Mouse (Mus musculus): Measurements from ENCODE around the gene Exoc6b. TPM values are rescaled to one million over a fixed set of nuclear protein-coding genes. Genes with fewer than 3 reads are reported as not detected.
"Not testable (repeated sequence)": the region's sequence is repeated elsewhere in the genome, so short reads cannot be mapped to it uniquely, and the experiment has no call there.

The Exoc6b gene
- total and polyA plus RNA-seq, 2 experiments from 2014 or later = 36.2 to 38.1 TPM

DNA sequence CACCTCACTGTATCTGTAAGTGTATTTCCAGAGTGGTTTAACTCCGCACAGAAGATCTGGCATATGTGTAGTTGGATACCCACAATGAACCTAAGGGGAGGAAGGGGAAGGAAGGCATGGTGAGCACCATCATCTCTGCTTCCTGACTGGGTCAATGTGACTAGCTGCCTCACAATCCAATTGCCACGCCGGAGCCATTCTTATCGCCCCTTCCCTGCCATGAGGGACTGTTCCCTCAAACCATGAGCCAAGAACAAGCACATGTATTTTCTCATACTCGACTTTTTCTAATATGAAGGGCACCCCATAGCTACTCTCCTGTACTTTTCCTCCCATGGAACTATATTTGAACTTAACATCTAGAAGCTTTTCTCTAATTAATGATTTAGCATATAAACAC is 440.5 kb downstream of the Exoc6b start:
- no peak overlapping the region for H3K9ac ChIP-seq (replicated peaks; ENCODE audit: low read length)
- no peak for TF ChIP-seq CTCF (IDR thresholded peaks at IDR 0.05; ENCODE audit: low read depth)
- no peak overlapping the region for H3K4me3 ChIP-seq (ENCODE audit: low read length)
- H3K4me2 ChIP-seq (ENCODE audit: low read depth, low read length) = no peak overlapping the region
- no peak overlapping the region for H3K27ac ChIP-seq
- no peaks in the 10 kb centered on the region for H3K27me3 ChIP-seq (ENCODE audit: insufficient read depth, low read length)
- ATAC-seq (no peak), DNase-seq (ENCODE audit: low spot score) (no peak)
- no peaks in the 10 kb centered on the region for H3K4me1 ChIP-seq (ENCODE audit: insufficient read depth, low read length)
- 92% methylated on average over 5 of the region's 5 CpGs for WGBS
- H3K9me3 ChIP-seq (ENCODE audit: low read length) = no peaks in the 10 kb centered on the region
- H3K36me3 ChIP-seq (ENCODE audit: insufficient read depth, low read length) = no peaks in the 10 kb centered on the region

DNA sequence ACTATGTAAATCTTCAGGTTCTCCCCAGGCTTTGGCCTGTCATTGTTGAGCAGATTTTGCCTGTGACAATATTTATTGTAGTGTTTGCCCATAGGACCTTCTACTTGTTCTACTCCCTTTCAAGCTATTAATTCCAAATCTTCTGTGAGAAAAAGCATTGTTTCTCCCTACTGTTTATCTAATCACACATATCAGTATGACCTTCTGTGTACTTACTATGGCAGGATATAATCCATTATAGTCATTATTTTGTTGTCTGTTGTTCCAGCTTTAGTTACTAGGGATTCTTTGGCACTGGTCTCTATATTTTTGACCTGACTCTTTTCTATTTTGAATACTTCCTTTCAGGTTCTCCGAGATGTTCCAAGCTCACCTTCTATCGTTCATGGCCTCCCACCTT is 442.9 kb downstream of the Exoc6b start:
- TF ChIP-seq CTCF (IDR thresholded peaks at IDR 0.05; ENCODE audit: low read depth) = no peak
- Histone ChIP-seq H3K9me3 (ENCODE audit: low read length) (no peaks in the 10 kb centered on the region), H3K27me3 (ENCODE audit: insufficient read depth, low read length) (no peaks in the 10 kb centered on the region), H3K9ac (replicated peaks; ENCODE audit: low read length) (no peak overlapping the region), H3K4me1 (ENCODE audit: insufficient read depth, low read length) (no peaks in the 10 kb centered on the region), H3K4me2 (ENCODE audit: low read depth, low read length) (no peak overlapping the region), H3K4me3 (ENCODE audit: low read length) (no peak overlapping the region), H3K27ac (no peak overlapping the region), H3K36me3 (ENCODE audit: insufficient read depth, low read length) (no peaks in the 10 kb centered on the region; the same call in 1 of the 2 replicates)
- ATAC-seq (no peak), DNase-seq (ENCODE audit: low spot score) (no peak)
- WGBS = 97% methylated on average over 2 of the region's 2 CpGs

DNA sequence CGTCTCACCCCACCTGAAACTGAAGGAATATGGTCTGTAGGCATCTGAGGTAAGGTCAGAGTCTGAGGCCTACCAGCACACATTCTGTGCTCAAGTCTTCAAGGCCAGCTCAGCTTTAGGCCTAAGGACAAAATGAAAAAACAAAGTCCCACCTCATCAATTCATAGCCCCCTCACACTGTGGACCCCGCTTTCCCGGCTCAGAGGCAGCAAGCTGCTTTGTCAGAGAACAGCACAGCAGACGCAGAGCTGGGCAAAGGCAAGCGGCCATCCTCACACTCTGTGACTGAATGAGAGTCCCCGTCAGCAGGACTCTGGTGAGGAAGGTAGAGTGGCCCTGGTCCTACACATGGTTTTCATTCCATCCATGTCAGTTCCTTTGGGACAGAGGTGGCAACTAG is 450.1 kb downstream of the Exoc6b start:
- H3K4me1 ChIP-seq (ENCODE audit: insufficient read depth, low read length) = no peaks in the 10 kb centered on the region
- WGBS = 88% methylated on average over 6 of the region's 6 CpGs
- no peak for ATAC-seq
- no peak overlapping the region for H3K9ac ChIP-seq (replicated peaks; ENCODE audit: low read length)
- DNase-seq (ENCODE audit: low spot score) = no peak
- H3K9me3 ChIP-seq (ENCODE audit: low read length) = no peaks in the 10 kb centered on the region
- H3K27ac ChIP-seq = no peak overlapping the region
- TF ChIP-seq CTCF (IDR thresholded peaks at IDR 0.05; ENCODE audit: low read depth) = no peak
- H3K36me3 ChIP-seq (ENCODE audit: insufficient read depth, low read length) = no peaks in the 10 kb centered on the region; the same call in 1 of the 2 replicates
- H3K4me3 ChIP-seq (ENCODE audit: low read length) = no peak overlapping the region
- no peak overlapping the region for H3K4me2 ChIP-seq (ENCODE audit: low read depth, low read length)
- H3K27me3 ChIP-seq (ENCODE audit: insufficient read depth, low read length) = no peaks in the 10 kb centered on the region

DNA sequence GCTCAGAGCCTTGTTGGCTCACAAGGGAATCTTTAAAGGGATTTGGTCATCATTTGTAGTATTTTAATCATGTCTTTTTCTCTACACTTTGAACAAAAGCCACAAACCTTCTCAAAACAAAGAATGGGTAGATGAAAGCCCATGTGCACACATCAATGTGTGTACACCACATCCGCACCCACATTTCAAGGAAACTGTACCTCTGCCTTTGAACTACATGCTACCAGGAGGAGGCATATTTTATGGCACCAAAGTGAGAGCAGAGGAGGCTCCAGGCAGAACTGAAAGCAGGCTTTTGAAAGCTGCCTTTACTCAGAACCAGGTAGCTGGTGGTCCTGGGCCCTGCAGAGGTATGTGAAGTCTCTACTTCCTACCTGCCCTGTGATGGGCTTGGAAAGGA is 452.3 kb downstream of the Exoc6b start:
- Histone ChIP-seq H3K9ac (replicated peaks; ENCODE audit: low read length) (no peak overlapping the region), H3K4me3 (ENCODE audit: low read length) (no peak overlapping the region), H3K27me3 (ENCODE audit: insufficient read depth, low read length) (no peaks in the 10 kb centered on the region), H3K36me3 (ENCODE audit: insufficient read depth, low read length) (no peaks in the 10 kb centered on the region; the same call in 1 of the 2 replicates), H3K9me3 (ENCODE audit: low read length) (no peaks in the 10 kb centered on the region), H3K4me2 (ENCODE audit: low read depth, low read length) (no peak overlapping the region), H3K4me1 (ENCODE audit: insufficient read depth, low read length) (no peaks in the 10 kb centered on the region), H3K27ac (no peak overlapping the region)
- DNase-seq (ENCODE audit: low spot score) (no peak), ATAC-seq (no peak)
- TF ChIP-seq CTCF (IDR thresholded peaks at IDR 0.05; ENCODE audit: low read depth) = no peak
- 88% methylated on average over 1 of the region's 1 CpGs for WGBS

DNA sequence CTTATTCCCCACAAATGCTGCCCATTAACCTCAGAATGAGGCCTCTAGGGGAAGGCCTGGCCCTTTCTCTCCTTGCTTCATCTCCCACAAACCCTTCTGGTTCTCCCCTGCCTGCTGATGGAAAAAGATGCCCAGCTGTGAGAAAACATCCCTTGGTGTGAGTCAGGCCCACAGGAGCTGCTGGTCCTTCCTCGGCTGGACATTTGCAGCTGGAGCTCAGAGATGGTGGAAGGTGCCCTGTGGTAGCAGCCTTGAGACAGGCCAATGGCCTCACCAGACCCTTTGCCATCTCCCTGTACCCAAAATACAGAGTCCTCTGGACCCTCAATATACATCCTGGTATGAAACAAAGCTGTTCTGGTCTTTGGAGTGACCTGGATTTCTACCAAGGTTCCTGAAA is 452.7 kb downstream of the Exoc6b start:
- Histone ChIP-seq H3K27ac (no peak overlapping the region), H3K9me3 (ENCODE audit: low read length) (no peaks in the 10 kb centered on the region), H3K4me3 (ENCODE audit: low read length) (no peak overlapping the region), H3K4me1 (ENCODE audit: insufficient read depth, low read length) (no peaks in the 10 kb centered on the region), H3K9ac (replicated peaks; ENCODE audit: low read length) (no peak overlapping the region), H3K36me3 (ENCODE audit: insufficient read depth, low read length) (no peaks in the 10 kb centered on the region; the same call in 1 of the 2 replicates), H3K27me3 (ENCODE audit: insufficient read depth, low read length) (no peaks in the 10 kb centered on the region), H3K4me2 (ENCODE audit: low read depth, low read length) (no peak overlapping the region)
- no peak for TF ChIP-seq CTCF (IDR thresholded peaks at IDR 0.05; ENCODE audit: low read depth)
- DNase-seq (ENCODE audit: low spot score) = no peak
- ATAC-seq = no peak
- WGBS = 50% methylated on average over 1 of the region's 1 CpGs

DNA sequence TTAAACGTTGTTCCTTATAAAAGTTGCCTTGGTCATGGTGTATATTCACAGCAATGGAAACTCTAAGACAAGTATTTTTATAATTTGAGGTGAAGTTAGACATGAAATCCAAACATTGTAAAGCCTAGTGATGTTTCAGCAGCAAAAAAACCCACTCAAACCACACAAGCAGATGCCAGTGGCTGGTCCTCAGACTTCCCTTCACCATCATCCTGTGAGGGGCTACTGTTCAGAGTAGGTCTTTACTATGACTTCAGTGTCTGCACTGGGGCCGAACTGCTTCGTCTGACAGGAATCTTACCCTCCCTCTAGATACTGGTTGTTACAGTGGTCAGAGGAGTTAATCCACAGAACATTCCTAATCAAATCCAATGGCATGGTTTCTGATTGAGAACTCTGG is 455.8 kb downstream of the Exoc6b start:
- no peak for ATAC-seq
- TF ChIP-seq CTCF (IDR thresholded peaks at IDR 0.05; ENCODE audit: low read depth) = no peak
- H3K9ac ChIP-seq (replicated peaks; ENCODE audit: low read length) = no peak overlapping the region
- 87% methylated on average over 3 of the region's 3 CpGs for WGBS
- DNase-seq (ENCODE audit: low spot score) = no peak
- H3K4me1 ChIP-seq (ENCODE audit: insufficient read depth, low read length) = no peaks in the 10 kb centered on the region
- H3K36me3 ChIP-seq (ENCODE audit: insufficient read depth, low read length) = no peaks in the 10 kb centered on the region
- no peak overlapping the region for H3K27ac ChIP-seq
- no peaks in the 10 kb centered on the region for H3K27me3 ChIP-seq (ENCODE audit: insufficient read depth, low read length)
- H3K9me3 ChIP-seq (ENCODE audit: low read length) = no peaks in the 10 kb centered on the region
- no peak overlapping the region for H3K4me3 ChIP-seq (ENCODE audit: low read length)
- H3K4me2 ChIP-seq (ENCODE audit: low read depth, low read length) = no peak overlapping the region

DNA sequence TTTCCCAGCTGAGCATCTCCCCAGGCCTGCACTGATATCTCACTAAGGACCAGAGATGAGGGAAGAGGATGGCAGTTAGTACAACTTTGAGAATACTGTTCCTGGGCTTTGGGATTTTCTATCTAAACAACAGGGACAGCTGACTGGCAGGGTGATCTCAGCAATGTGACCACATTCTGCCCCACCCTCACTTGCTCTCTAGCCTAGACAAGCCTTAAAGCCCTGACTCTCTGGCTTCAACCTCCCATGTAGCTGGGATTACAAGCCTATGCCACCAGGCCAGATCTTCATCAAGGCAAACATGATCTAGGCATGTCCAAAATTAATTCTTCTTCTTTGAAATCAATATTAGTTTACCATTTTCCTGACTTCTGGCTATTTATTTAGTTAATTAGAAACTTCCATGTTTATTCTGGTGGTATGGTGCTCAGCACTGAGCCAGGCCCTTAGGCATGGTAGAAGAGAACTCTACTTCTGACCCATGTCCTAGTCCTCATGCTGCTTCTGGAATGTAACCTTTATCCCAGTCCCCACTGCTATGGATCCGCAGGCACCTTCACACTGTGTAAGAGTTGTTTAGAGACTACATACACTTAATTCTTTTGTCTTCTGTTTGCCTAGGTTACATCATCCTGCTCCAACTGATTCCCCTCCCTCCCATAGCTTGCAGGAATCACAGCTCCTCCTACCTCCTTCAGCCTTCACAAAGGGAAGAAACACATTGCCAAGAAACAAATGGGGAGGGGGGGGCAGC is 468.0 kb downstream of the Exoc6b start:
- WGBS = 36% methylated on average over 1 of the region's 1 CpGs
- no peak overlapping the region for H3K27ac ChIP-seq
- no peak overlapping the region for H3K4me2 ChIP-seq (ENCODE audit: low read depth, low read length)
- H3K4me3 ChIP-seq (ENCODE audit: low read length) = no peak overlapping the region
- no peak for DNase-seq (ENCODE audit: low spot score)
- H3K9ac ChIP-seq (replicated peaks; ENCODE audit: low read length) = no peak overlapping the region
- H3K9me3 ChIP-seq (ENCODE audit: low read length) = no peaks in the 10 kb centered on the region
- ATAC-seq = 0 out of 2 replicates have a peak, but pooled peaks have one; percentile 43
- H3K4me1 ChIP-seq (ENCODE audit: insufficient read depth, low read length) = no peaks in the 10 kb centered on the region
- H3K36me3 ChIP-seq (ENCODE audit: insufficient read depth, low read length) = no peaks in the 10 kb centered on the region
- TF ChIP-seq CTCF (IDR thresholded peaks at IDR 0.05; ENCODE audit: low read depth) = no peak
- H3K27me3 ChIP-seq (ENCODE audit: insufficient read depth, low read length) = no peaks in the 10 kb centered on the region

DNA sequence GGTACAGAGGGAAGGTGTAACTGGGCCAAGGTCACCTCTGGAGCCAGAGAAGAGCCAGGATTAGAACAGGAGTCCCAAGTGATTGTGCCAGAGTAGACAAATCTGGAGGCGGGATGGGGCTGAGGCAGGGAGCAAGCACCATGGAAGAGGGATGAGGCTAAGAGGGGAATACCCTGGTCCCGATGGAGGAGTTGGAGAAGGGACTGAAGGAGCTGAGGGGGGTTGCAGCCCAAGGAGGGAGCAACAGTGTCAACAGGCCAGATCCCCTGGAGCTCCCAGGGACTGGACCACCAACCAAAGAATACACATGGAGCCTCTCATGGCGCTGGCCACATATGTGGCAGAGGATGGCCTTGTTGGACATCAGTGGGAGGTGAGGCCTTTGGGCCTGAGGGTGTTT is 470.0 kb downstream of the Exoc6b start:
- DNase-seq (ENCODE audit: low spot score); H3K4me3 ChIP-seq (ENCODE audit: low read length); ATAC-seq; H3K36me3 ChIP-seq (ENCODE audit: insufficient read depth, low read length); H3K27ac ChIP-seq; H3K9ac ChIP-seq (replicated peaks; ENCODE audit: low read length); H3K4me1 ChIP-seq (ENCODE audit: insufficient read depth, low read length); H3K4me2 ChIP-seq (ENCODE audit: low read depth, low read length); H3K9me3 ChIP-seq (ENCODE audit: low read length); H3K27me3 ChIP-seq (ENCODE audit: insufficient read depth, low read length): not testable (repeated sequence)
- 91% methylated on average over 3 of the region's 3 CpGs for WGBS

Data from hindbrain, postnatal 0 days (tissue).